Mouse (Mus musculus): ENCODE data around the gene Gk2. TPM values are rescaled to one million over a fixed set of nuclear protein-coding genes. Genes with fewer than 3 reads are reported as not detected.

Gk2 gene
- polyA plus RNA-seq, 1 experiment: not detected

DNA sequence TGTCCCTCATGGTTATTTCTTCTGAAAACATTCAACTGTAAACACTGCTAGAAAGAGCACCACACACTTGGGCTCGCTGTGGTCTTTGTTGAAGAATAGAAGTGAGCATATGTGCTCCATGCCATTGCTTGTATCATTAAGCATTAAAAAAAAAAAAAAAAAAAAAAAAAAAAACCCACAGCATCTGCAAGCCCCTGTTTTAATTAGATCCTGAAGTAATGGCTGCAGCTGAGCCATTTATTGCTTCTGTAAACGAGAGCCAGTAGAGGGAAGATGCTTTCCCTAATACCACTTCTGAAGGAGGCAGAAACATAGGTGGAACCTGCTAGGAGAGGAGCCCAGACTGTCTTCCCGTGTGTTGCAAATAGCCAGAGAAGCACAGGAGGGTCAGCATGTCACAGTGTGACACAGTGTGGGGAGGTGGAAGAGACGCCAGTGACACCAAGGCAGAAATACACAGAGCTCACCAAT, 47.6 kb downstream of the Gk2 start:
- H3K4me1 ChIP-seq (ENCODE audit: control insufficient read depth): no peaks in the 10 kb centered on the region
- no peaks in the 10 kb centered on the region for H3K36me3 ChIP-seq (ENCODE audit: control insufficient read depth)
- H3K4me3 ChIP-seq (replicated peaks): no peak overlapping the region
- H3K27me3 ChIP-seq (ENCODE audit: control insufficient read depth): no peaks in the 10 kb centered on the region
- no peaks in the 10 kb centered on the region for H3K9me3 ChIP-seq (ENCODE audit: control insufficient read depth, low read length)
- TF ChIP-seq TAL1 (IDR thresholded peaks at IDR 0.05; ENCODE audit: low read length): no peak
- no peak for TF ChIP-seq GATA1 (IDR thresholded peaks at IDR 0.05; ENCODE audit: low read length)

Other genes with a start within 250 kb of the Gk2 start
- not detected in 2 replicates for gene Naa11, start 64.6 kb downstream of the Gk2 start, polyA plus RNA-seq (2012)

Measured in erythroblast, embryonic 14.5 days (primary cell).